Mouse (Mus musculus): Measurements from ENCODE around the gene Tmprss11e. TPM values are rescaled to one million over a fixed set of nuclear protein-coding genes. Genes with fewer than 3 reads are reported as not detected.

Tmprss11e gene
- total RNA-seq (2015; ENCODE audit: low replicate concordance) = not detected in 2 replicates
- total RNA-seq (2017; ENCODE audit: low replicate concordance) = not detected in 2 replicates

DNA sequence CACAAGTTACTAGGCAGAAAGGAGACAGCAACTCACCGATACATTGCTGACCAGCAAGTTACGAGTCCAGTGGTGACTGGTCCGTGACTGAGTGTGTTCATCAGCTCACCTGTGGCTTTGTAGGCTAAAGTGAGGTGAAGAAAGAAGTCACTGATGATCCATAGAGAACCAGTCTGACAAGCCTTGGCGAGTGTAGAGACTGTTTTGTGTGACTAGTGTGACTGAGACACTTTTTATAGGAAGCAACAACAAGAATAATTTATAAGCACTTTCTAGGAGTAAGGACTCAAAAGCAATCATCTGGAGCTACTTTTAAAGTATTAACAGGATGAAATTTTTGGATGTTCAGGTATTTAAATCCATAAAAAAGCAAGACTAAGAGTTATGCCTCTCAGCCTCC is at the start of gene Tmprss11e:
Tmprss11e (minus strand) TSS at position 101 of the 400 bp plus-strand sequence.
- ATAC-seq (replicated peaks; ENCODE audit: low FRiP score, poor library complexity, severe bottlenecking) = no peak

GRCm38 (mm10) chr5:86792807-86793206 is 47.2 kb upstream of the Tmprss11e start:
- no peak for ATAC-seq (replicated peaks; ENCODE audit: low FRiP score, poor library complexity, severe bottlenecking)

- no peak for ATAC-seq (replicated peaks; ENCODE audit: low FRiP score, poor library complexity, severe bottlenecking)
Measured at GRCm38 (mm10) chr5:86792249-86792648, 46.6 kb upstream of the Tmprss11e start.

GRCm38 (mm10) chr5:86789954-86790353 is 44.3 kb upstream of the Tmprss11e start:
- no peak for ATAC-seq (replicated peaks; ENCODE audit: low FRiP score, poor library complexity, severe bottlenecking)

DNA sequence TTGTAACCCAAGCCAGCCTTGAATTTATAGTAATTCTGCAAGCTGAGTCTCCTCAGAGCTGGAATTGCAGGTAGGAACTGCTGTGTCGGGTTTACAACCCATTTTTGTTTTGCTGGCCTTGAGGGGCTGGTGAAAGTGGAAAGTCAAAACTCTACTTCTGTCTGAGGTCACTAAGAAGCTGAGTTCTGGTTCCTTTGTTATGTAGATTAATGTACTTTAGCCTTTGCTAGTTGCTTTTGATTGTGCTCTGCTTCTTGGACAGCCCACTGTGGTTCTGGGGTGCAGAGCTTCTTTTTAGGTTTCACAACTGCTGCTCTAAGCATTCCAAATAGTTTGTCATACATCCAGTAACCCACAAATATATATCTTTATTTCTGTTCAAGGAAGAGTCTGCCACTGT is 41.2 kb upstream of the Tmprss11e start:
- ATAC-seq (replicated peaks; ENCODE audit: low FRiP score, poor library complexity, severe bottlenecking) = no peak

DNA sequence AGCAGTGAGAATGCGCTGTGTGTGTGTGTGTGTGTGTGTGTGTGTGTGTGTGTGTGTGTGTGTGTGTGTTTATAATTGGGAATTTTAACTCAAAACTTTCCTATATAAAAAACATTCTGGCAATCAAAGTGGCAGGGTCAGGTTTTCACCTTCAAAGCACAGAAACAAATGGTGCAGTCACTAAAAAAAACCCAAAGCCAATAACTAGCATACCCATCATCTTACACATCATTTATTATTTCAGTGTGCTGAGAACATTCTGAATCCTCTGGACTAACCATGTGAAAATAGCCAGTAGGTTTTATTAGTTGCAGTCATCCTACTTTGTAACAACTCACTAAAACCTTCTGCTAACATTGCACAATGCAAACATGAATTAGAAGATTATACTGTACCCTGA is 38.6 kb upstream of the Tmprss11e start:
- ATAC-seq (replicated peaks; ENCODE audit: low FRiP score, poor library complexity, severe bottlenecking) = no peak

GRCm38 (mm10) chr5:86783059-86783458 is 37.4 kb upstream of the Tmprss11e start:
- no peak for ATAC-seq (replicated peaks; ENCODE audit: low FRiP score, poor library complexity, severe bottlenecking)

DNA sequence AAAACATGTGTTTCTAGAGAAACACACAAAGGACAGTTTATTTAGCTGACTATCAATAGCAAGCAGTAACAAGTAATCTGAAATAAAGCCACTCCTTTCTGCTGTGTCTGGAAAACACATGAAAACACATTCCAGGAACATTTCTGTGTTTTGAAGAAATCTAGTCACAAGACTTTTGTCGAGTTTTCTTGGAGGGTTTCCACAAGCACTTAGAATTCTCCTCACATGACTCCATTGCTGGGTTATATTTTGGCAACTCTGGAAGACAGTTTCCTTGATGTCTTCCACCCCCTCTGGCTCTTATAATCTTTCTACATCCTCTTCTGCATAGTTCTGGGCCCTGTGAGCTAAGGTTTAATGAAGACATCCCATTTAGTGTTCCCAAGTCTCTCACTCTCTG is 32.9 kb upstream of the Tmprss11e start:
- ATAC-seq (replicated peaks; ENCODE audit: low FRiP score, poor library complexity, severe bottlenecking) = no peak

DNA sequence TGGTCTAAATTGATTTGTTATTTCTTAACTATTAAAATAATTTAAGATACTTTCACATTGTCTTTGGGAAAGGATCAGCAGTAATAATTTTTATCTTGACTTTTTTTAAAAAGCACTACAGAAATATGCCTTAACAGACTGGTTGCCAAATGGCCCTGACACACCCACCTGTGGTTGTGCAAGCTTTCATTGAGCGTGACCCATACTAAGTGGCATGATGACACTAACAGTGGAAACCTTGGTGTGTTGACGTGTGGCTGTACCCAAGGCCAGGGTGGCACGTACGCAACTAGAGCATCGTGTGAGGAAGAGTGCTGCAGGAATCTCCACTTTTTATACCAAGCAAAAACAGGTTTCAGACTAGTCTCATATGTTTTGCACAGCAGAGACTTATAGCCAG is 31.3 kb upstream of the Tmprss11e start:
- ATAC-seq (replicated peaks; ENCODE audit: low FRiP score, poor library complexity, severe bottlenecking) = no peak

GRCm38 (mm10) chr5:86771010-86771409 is 25.4 kb upstream of the Tmprss11e start:
- no peak for ATAC-seq (replicated peaks; ENCODE audit: low FRiP score, poor library complexity, severe bottlenecking)

DNA sequence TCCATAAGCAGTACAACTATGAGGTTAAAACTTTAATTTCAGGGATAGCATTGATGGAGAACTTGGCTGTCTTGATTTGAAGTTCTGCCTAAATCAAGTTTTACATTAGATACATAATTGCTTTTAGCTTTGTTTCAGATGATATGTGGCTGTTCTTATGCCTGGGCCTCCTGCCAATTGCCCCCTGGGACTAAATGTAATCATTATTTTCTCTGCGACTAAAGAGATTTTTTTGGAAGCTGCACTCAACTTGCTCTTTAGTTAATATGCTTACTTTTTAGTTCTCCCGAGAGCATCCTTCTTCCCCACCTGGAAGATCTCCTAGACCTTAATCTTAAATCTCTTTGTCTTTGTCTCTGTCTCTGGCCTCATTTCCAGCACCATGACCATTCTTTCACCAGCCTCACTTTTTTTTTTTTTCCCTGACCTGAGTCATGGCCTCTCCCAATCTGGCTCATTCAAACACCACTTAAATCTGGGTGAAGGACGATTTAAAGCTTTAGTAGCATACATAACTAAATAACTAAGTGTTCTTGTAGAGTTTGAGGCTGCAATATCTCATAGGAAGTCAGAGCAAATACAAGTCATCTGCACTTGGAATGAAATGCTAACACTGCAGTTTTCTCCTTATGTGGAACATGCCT is 23.5 kb upstream of the Tmprss11e start:
- ATAC-seq (replicated peaks; ENCODE audit: low FRiP score, poor library complexity, severe bottlenecking) = no peak

- no peak for ATAC-seq (replicated peaks; ENCODE audit: low FRiP score, poor library complexity, severe bottlenecking)
Measured at GRCm38 (mm10) chr5:86742796-86743195, 2.8 kb downstream of the Tmprss11e start.

DNA sequence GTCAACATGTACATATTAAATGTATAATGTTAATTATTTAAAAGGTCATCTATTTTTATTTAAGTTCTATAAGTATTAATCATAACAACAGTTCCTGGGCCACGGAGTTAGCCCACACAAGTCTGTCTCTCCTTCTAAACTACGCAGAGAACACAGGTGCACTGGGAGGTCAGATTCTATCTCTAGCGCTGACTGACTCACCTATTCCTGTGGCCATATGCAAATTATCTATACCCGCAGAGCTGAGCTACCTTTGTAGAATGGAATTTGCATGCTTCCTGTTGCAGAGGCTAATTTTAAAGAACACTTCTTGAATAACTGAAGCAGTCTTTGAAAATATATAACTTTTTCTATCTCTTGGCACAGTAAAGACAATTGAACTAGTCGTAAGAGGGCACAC is 4.5 kb downstream of the Tmprss11e start:
- ATAC-seq (replicated peaks; ENCODE audit: low FRiP score, poor library complexity, severe bottlenecking) = no peak

GRCm38 (mm10) chr5:86735808-86736207 is 9.8 kb downstream of the Tmprss11e start:
- ATAC-seq (replicated peaks; ENCODE audit: low FRiP score, poor library complexity, severe bottlenecking) = no peak

GRCm38 (mm10) chr5:86730587-86730986 is 15.0 kb downstream of the Tmprss11e start:
- no peak for ATAC-seq (replicated peaks; ENCODE audit: low FRiP score, poor library complexity, severe bottlenecking)

DNA sequence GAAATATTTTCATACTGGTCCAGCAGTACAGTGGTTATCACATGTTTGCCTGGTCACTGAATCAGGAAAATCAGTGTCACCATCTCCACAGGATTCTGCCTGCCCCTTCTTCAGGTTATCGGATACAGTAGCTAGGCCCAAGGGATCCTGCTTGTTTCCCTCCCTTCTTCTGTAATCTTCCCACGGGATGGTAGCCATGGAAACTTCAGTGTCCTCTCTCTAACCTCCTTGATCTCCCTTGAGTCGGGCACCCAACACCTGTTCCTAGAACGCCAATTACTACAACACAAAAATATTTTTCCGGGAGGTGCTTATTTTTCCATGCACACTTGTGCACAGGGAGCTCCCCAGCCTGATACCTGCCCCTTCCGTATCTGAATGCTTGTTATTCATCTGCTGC is 17.0 kb downstream of the Tmprss11e start:
- ATAC-seq (replicated peaks; ENCODE audit: low FRiP score, poor library complexity, severe bottlenecking) = no peak

GRCm38 (mm10) chr5:86727033-86727432 is 18.6 kb downstream of the Tmprss11e start:
- ATAC-seq (replicated peaks; ENCODE audit: low FRiP score, poor library complexity, severe bottlenecking) = no peak

- no peak for ATAC-seq (replicated peaks; ENCODE audit: low FRiP score, poor library complexity, severe bottlenecking)
Measured at GRCm38 (mm10) chr5:86725021-86725420, 20.6 kb downstream of the Tmprss11e start.

- no peak for ATAC-seq (replicated peaks; ENCODE audit: low FRiP score, poor library complexity, severe bottlenecking)
Measured at GRCm38 (mm10) chr5:86722820-86723460, 22.7 kb downstream of the Tmprss11e start.

GRCm38 (mm10) chr5:86714967-86715366 is 30.6 kb downstream of the Tmprss11e start:
- ATAC-seq (replicated peaks; ENCODE audit: low FRiP score, poor library complexity, severe bottlenecking) = no peak

DNA sequence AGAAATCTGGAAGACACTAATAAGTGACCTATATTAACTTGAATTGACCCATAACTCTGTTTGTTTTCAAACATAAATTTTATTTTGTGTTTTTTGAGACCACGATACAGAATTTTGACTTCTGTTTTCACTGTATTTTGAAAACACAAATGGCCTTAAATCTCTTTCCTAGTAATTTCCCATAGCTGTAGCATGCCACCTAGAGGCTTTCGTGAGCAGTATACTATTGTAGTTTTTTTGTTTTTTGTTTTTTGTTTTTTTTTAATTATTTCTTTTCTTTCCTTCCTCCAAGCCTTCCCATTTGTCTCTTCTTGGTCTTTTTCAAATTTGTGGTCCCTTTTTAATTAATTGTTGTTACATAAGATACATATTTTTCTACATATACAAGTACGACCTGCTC is 40.7 kb downstream of the Tmprss11e start:
- no peak for ATAC-seq (replicated peaks; ENCODE audit: low FRiP score, poor library complexity, severe bottlenecking)

DNA sequence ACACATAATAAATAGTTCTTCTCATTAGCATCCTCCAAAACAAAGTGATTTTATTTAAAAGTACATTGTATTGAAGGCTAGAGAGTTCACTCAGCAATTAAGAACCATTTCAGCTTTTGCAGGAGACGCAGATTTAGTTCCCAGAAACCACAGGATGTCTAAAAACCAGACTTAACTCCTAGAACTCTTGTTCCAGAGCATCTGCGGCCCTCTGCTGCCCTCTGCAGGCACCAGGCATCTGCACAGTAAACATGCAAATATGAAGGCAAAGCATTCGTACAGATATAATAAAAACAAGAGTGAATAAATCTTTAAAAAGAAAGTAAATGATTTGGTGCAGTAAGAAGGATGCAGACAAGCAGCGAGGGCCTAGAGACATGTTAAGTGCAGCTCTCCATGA is 60.9 kb downstream of the Tmprss11e start:
- no peak for ATAC-seq (replicated peaks; ENCODE audit: low FRiP score, poor library complexity, severe bottlenecking)
